Comparison of ENCODE assay signal across 8 mouse cellular contexts in genomic region chr10:128549682-128550057, GRCm38 (mm10). TPM values are rescaled to one million over a fixed set of nuclear protein-coding genes. Genes with fewer than 3 reads are reported as not detected.
DNase-seq lines count a peak whose midpoint lies in the region; ATAC-seq and TF ChIP-seq lines count a peak whose summit lies in the region.
"Not testable (repeated sequence)": the region's sequence is repeated elsewhere in the genome, so short reads cannot be mapped to it uniquely, and the experiment has no call there.

No protein-coding gene starts in this region.

- H3K79me2 ChIP-seq in CH12.LX (replicated peaks; ENCODE audit: control insufficient read depth, extremely low read depth, insufficient read depth, poor library complexity, severe bottlenecking): peaks cover 15% of the 10 kb centered on the region

- not testable (repeated sequence) for H3K9me3 ChIP-seq in CH12.LX (replicated peaks; ENCODE audit: low read length); forebrain, embryonic 12.5 days; heart, embryonic 11.5 days (replicated peaks; ENCODE audit: control insufficient read depth, low read length); intestine, embryonic 14.5 days (ENCODE audit: control insufficient read depth, low read length); limb, embryonic 12.5 days; midbrain, embryonic 10.5 days (replicated peaks)

- ATAC-seq in forebrain, embryonic 12.5 days (ENCODE audit: low FRiP score); heart, embryonic 11.5 days (replicated peaks; ENCODE audit: insufficient number of reproducible peaks, low FRiP score, low TSS enrichment); intestine, embryonic 14.5 days (replicated peaks; ENCODE audit: low FRiP score, low TSS enrichment, low read depth); limb, embryonic 12.5 days (ENCODE audit: insufficient number of reproducible peaks, insufficient read depth, low FRiP score, low TSS enrichment, low read depth): not testable (repeated sequence)

- dilution Hi-C loops in CH12.LX (cut with MboI; ENCODE audit: extremely low pct_ligation_motif_present, extremely low pct_unique_long_range_greater_than_20kb, low sequenced_read_pairs): not testable (repeated sequence)

- not testable (repeated sequence) for H3K27me3 ChIP-seq in CH12.LX (replicated peaks); forebrain, embryonic 12.5 days; heart, embryonic 11.5 days (ENCODE audit: control insufficient read depth, insufficient read depth, low read length); intestine, embryonic 14.5 days (replicated peaks; ENCODE audit: control insufficient read depth, insufficient read depth, low read length); limb, embryonic 12.5 days; midbrain, embryonic 10.5 days (ENCODE audit: low read depth, poor library complexity, severe bottlenecking)

- H3K4me1 ChIP-seq in CH12.LX (ENCODE audit: control insufficient read depth in 1 of 2, insufficient read depth in 2 of 2): peaks cover 8 to 20% of the 10 kb centered on the region in 2 experiments
- H3K4me1 ChIP-seq in forebrain, embryonic 12.5 days: peaks cover 13% of the 10 kb centered on the region
- not testable (repeated sequence) for H3K4me1 ChIP-seq in heart, embryonic 11.5 days (ENCODE audit: control insufficient read depth, insufficient read depth, low read length); intestine, embryonic 14.5 days (replicated peaks; ENCODE audit: control insufficient read depth, insufficient read depth, low read length)
- peaks cover 13% of the 10 kb centered on the region for H3K4me1 ChIP-seq in limb, embryonic 12.5 days (replicated peaks)
- peaks cover 19% of the 10 kb centered on the region for H3K4me1 ChIP-seq in midbrain, embryonic 10.5 days

- peaks cover 13 to 17% of the 10 kb centered on the region in 2 experiments for H3K36me3 ChIP-seq in CH12.LX (replicated peaks in 1 of 2; ENCODE audit: control insufficient read depth in 1 of 2, insufficient read depth in 1 of 2, low read length in 1 of 2)
- peaks cover 12% of the 10 kb centered on the region for H3K36me3 ChIP-seq in forebrain, embryonic 12.5 days (replicated peaks)
- H3K36me3 ChIP-seq in heart, embryonic 11.5 days (ENCODE audit: control insufficient read depth, insufficient read depth, low read length): not testable (repeated sequence)
- H3K36me3 ChIP-seq in intestine, embryonic 14.5 days (ENCODE audit: control insufficient read depth, insufficient read depth, low read length): peaks cover 11% of the 10 kb centered on the region
- peaks cover 12% of the 10 kb centered on the region for H3K36me3 ChIP-seq in limb, embryonic 12.5 days
- H3K36me3 ChIP-seq in midbrain, embryonic 10.5 days: peaks cover 15% of the 10 kb centered on the region

- not testable (repeated sequence) for TF ChIP-seq RAD21 in CH12.LX (IDR thresholded peaks at IDR 0.05; ENCODE audit: low read depth, low read length)

- not testable (repeated sequence) for DNase-seq in CH12.LX (ENCODE audit: extremely low read depth); intestine, embryonic 14.5 days (ENCODE audit: low spot score); midbrain, embryonic 10.5 days (ENCODE audit: low spot score)
- DNase-seq in cerebellum, adult 18-20 months: peak; percentile 43 to 54
- DNase-seq in retina, postnatal 1 day: peak; percentile 11

- in situ Hi-C loops in CH12.LX (cut with MboI; ENCODE audit: low pct_ligation_motif_present, low pct_unique_long_range_greater_than_20kb, low sequenced_read_pairs): not testable (repeated sequence)

- WGBS in forebrain, embryonic 12.5 days: 76% methylated on average over 6 of the region's 6 CpGs
- 60% methylated on average over 6 of the region's 6 CpGs for WGBS in heart, embryonic 11.5 days (ENCODE audit: insufficient replicate concordance)
- WGBS in intestine, embryonic 14.5 days: 64% methylated on average over 6 of the region's 6 CpGs
- WGBS in limb, embryonic 12.5 days: 70% methylated on average over 6 of the region's 6 CpGs
- WGBS in midbrain, embryonic 10.5 days: 73% methylated on average over 6 of the region's 6 CpGs

- not testable (repeated sequence) for TF ChIP-seq EP300 in CH12.LX (IDR thresholded peaks at IDR 0.05; ENCODE audit: low read length)

- 0 out of 2 replicates have a peak overlapping the region, but pooled peaks have one; percentile 19 for H3K4me2 ChIP-seq in CH12.LX (ENCODE audit: insufficient read depth, low read depth, poor library complexity, severe bottlenecking)
- peak overlapping the region; percentile 80; the same call in 1 of the 2 replicates for H3K4me2 ChIP-seq in forebrain, embryonic 12.5 days
- H3K4me2 ChIP-seq in heart, embryonic 11.5 days: peak overlapping the region; percentile 87; the same call in 1 of the 2 replicates
- peak overlapping the region; percentile 81 for H3K4me2 ChIP-seq in intestine, embryonic 14.5 days (ENCODE audit: low read length)
- peak overlapping the region; percentile 35; the same call in 1 of the 2 replicates for H3K4me2 ChIP-seq in limb, embryonic 12.5 days

- H3K27ac ChIP-seq in CH12.LX (ENCODE audit: insufficient read depth, low read depth); heart, embryonic 11.5 days (ENCODE audit: low read depth, low read length); limb, embryonic 12.5 days: not testable (repeated sequence)
- 0 out of 2 replicates have a peak overlapping the region, but pooled peaks have one; percentile 16 for H3K27ac ChIP-seq in forebrain, embryonic 12.5 days
- peak overlapping the region; percentile 29; the same call in 1 of the 2 replicates for H3K27ac ChIP-seq in intestine, embryonic 14.5 days (ENCODE audit: low read depth)
- peak overlapping the region; percentile 58; the same call in 1 of the 2 replicates for H3K27ac ChIP-seq in midbrain, embryonic 10.5 days (replicated peaks)

- TF ChIP-seq POLR2A in CH12.LX (IDR thresholded peaks at IDR 0.05; ENCODE audit: low read depth, low read length): not testable (repeated sequence)

- not testable (repeated sequence) for TF ChIP-seq CTCF in CH12.LX (conservative IDR thresholded peaks at IDR 0.05 in 1 of 2, IDR thresholded peaks at IDR 0.05 in 1 of 2; ENCODE audit: low read depth in 2 of 2, low read length in 2 of 2)

- H3K4me3 ChIP-seq in CH12.LX (replicated peaks in 1 of 3; ENCODE audit: low read depth in 2 of 3, low read length in 2 of 3, poor library complexity in 1 of 3); forebrain, embryonic 12.5 days (replicated peaks); heart, embryonic 11.5 days (ENCODE audit: low read depth, low read length); intestine, embryonic 14.5 days (ENCODE audit: low read depth, low read length); limb, embryonic 12.5 days (replicated peaks): not testable (repeated sequence)
- H3K4me3 ChIP-seq in midbrain, embryonic 10.5 days: peak overlapping the region; percentile 84; the same call in 1 of the 2 replicates

- H3K9ac ChIP-seq in CH12.LX (ENCODE audit: insufficient read depth, low read depth); forebrain, embryonic 12.5 days; heart, embryonic 11.5 days (ENCODE audit: low read depth, low read length); intestine, embryonic 14.5 days (ENCODE audit: low read length); limb, embryonic 12.5 days (replicated peaks): not testable (repeated sequence)

RNA-seq across cellular contexts. Expression of gene Rpl41, which starts 0.6 kb away (rescaled TPM):
- total RNA-seq in CH12.LX (2012; rRNA removed) (7,686 and 8,549 TPM in 2 replicates), CH12.LX (2014; rRNA removed) (2,395 and 2,709 TPM in 2 replicates)
- 6,293 and 8,065 TPM in 2 replicates for polyA plus RNA-seq in CH12.LX (2012; ENCODE audit: insufficient read length, low read depth)
- 2,598 and 2,922 TPM in 2 replicates for polyA plus RNA-seq in forebrain, embryonic 12.5 days (2016; fragmentation: Nextera tagmentation; extraction: Ambion mirVana)
- 2,515 and 2,664 TPM in 2 replicates for polyA plus RNA-seq in heart, embryonic 11.5 days (2014; fragmentation: Nextera tagmentation; extraction: Ambion mirVana)
- 4,682 and 5,210 TPM in 2 replicates for polyA plus RNA-seq in intestine, embryonic 14.5 days (2014; fragmentation: Nextera tagmentation; extraction: Ambion mirVana)
- polyA plus RNA-seq in limb, embryonic 12.5 days (2016; fragmentation: Nextera tagmentation; extraction: Ambion mirVana): 3,599 and 3,605 TPM in 2 replicates
- polyA plus RNA-seq in midbrain, embryonic 10.5 days (2016; fragmentation: Nextera tagmentation; extraction: Ambion mirVana): 2,872 and 3,266 TPM in 2 replicates

RNA-seq across cellular contexts. Expression of gene Zc3h10, which starts 2.1 kb away (rescaled TPM):
- total RNA-seq in CH12.LX (2012; rRNA removed) (19.9 and 20.9 TPM in 2 replicates), CH12.LX (2014; rRNA removed) (16.2 TPM in 2 replicates)
- 14.4 and 14.6 TPM in 2 replicates for polyA plus RNA-seq in CH12.LX (2012; ENCODE audit: insufficient read length, low read depth)
- polyA plus RNA-seq in forebrain, embryonic 12.5 days (2016; fragmentation: Nextera tagmentation; extraction: Ambion mirVana): 19.9 and 20.5 TPM in 2 replicates
- 7.7 and 8.0 TPM in 2 replicates for polyA plus RNA-seq in heart, embryonic 11.5 days (2014; fragmentation: Nextera tagmentation; extraction: Ambion mirVana)
- 11.3 TPM in 2 replicates for polyA plus RNA-seq in intestine, embryonic 14.5 days (2014; fragmentation: Nextera tagmentation; extraction: Ambion mirVana)
- polyA plus RNA-seq in limb, embryonic 12.5 days (2016; fragmentation: Nextera tagmentation; extraction: Ambion mirVana): 18.1 and 21.4 TPM in 2 replicates
- 15.4 and 19.5 TPM in 2 replicates for polyA plus RNA-seq in midbrain, embryonic 10.5 days (2016; fragmentation: Nextera tagmentation; extraction: Ambion mirVana)

RNA-seq across cellular contexts. Expression of gene Pa2g4, which starts 16.1 kb away (rescaled TPM):
- total RNA-seq in CH12.LX (2012; rRNA removed) (133 and 166 TPM in 2 replicates), CH12.LX (2014; rRNA removed) (126 and 129 TPM in 2 replicates)
- 550 and 650 TPM in 2 replicates for polyA plus RNA-seq in CH12.LX (2012; ENCODE audit: insufficient read length, low read depth)
- polyA plus RNA-seq in forebrain, embryonic 12.5 days (2016; fragmentation: Nextera tagmentation; extraction: Ambion mirVana): 196 and 203 TPM in 2 replicates
- 162 and 163 TPM in 2 replicates for polyA plus RNA-seq in heart, embryonic 11.5 days (2014; fragmentation: Nextera tagmentation; extraction: Ambion mirVana)
- polyA plus RNA-seq in intestine, embryonic 14.5 days (2014; fragmentation: Nextera tagmentation; extraction: Ambion mirVana): 248 and 252 TPM in 2 replicates
- 199 and 206 TPM in 2 replicates for polyA plus RNA-seq in limb, embryonic 12.5 days (2016; fragmentation: Nextera tagmentation; extraction: Ambion mirVana)
- 231 and 262 TPM in 2 replicates for polyA plus RNA-seq in midbrain, embryonic 10.5 days (2016; fragmentation: Nextera tagmentation; extraction: Ambion mirVana)

RNA-seq across cellular contexts. Expression of gene Esyt1, which starts 24.0 kb away (rescaled TPM):
- total RNA-seq in CH12.LX (2012; rRNA removed) (43.2 and 48.0 TPM in 2 replicates), CH12.LX (2014; rRNA removed) (20.2 and 20.6 TPM in 2 replicates)
- polyA plus RNA-seq in CH12.LX (2012; ENCODE audit: insufficient read length, low read depth): 33.0 and 38.2 TPM in 2 replicates
- polyA plus RNA-seq in forebrain, embryonic 12.5 days (2016; fragmentation: Nextera tagmentation; extraction: Ambion mirVana): 11.2 and 13.8 TPM in 2 replicates
- polyA plus RNA-seq in heart, embryonic 11.5 days (2014; fragmentation: Nextera tagmentation; extraction: Ambion mirVana): 14.5 and 18.7 TPM in 2 replicates
- 27.3 and 28.0 TPM in 2 replicates for polyA plus RNA-seq in intestine, embryonic 14.5 days (2014; fragmentation: Nextera tagmentation; extraction: Ambion mirVana)
- polyA plus RNA-seq in limb, embryonic 12.5 days (2016; fragmentation: Nextera tagmentation; extraction: Ambion mirVana): 18.5 and 19.9 TPM in 2 replicates
- polyA plus RNA-seq in midbrain, embryonic 10.5 days (2016; fragmentation: Nextera tagmentation; extraction: Ambion mirVana): 17.2 and 23.6 TPM in 2 replicates

RNA-seq across cellular contexts. Expression of gene Erbb3, which starts 39.8 kb away (rescaled TPM):
- total RNA-seq in CH12.LX (2012; rRNA removed): 12.6 and 13.2 TPM in 2 replicates
- total RNA-seq in CH12.LX (2014; rRNA removed): 11.3 and 13.0 TPM in 2 replicates
- 7.4 and 7.7 TPM in 2 replicates for polyA plus RNA-seq in CH12.LX (2012; ENCODE audit: insufficient read length, low read depth)
- 2.0 TPM in 2 replicates for polyA plus RNA-seq in forebrain, embryonic 12.5 days (2016; fragmentation: Nextera tagmentation; extraction: Ambion mirVana)
- polyA plus RNA-seq in heart, embryonic 11.5 days (2014; fragmentation: Nextera tagmentation; extraction: Ambion mirVana): 5.8 and 9.1 TPM in 2 replicates
- 31.2 and 32.4 TPM in 2 replicates for polyA plus RNA-seq in intestine, embryonic 14.5 days (2014; fragmentation: Nextera tagmentation; extraction: Ambion mirVana)
- 15.4 and 16.6 TPM in 2 replicates for polyA plus RNA-seq in limb, embryonic 12.5 days (2016; fragmentation: Nextera tagmentation; extraction: Ambion mirVana)
- polyA plus RNA-seq in midbrain, embryonic 10.5 days (2016; fragmentation: Nextera tagmentation; extraction: Ambion mirVana): 0.72 and 1.4 TPM in 2 replicates

Comparison
In these comparisons a context has a peak if more than half of its experiments do, and no peak if none do; other contexts are left out.
1. H3K4me2 ChIP-seq: peak in every context shown above with its lines; median percentile 87 in heart, embryonic 11.5 days; 81 in intestine, embryonic 14.5 days; 80 in forebrain, embryonic 12.5 days; 35 in limb, embryonic 12.5 days; 19 in CH12.LX.